Mouse (Mus musculus) embryo, embryonic 11 days (tissue): Measurements from ENCODE around the gene Dtx2.

Experiments used
- DNase-seq: peaks from one replicate; pipeline ENCODE4 v3.0.0-alpha.2; 2015

The Dtx2 gene

DNA sequence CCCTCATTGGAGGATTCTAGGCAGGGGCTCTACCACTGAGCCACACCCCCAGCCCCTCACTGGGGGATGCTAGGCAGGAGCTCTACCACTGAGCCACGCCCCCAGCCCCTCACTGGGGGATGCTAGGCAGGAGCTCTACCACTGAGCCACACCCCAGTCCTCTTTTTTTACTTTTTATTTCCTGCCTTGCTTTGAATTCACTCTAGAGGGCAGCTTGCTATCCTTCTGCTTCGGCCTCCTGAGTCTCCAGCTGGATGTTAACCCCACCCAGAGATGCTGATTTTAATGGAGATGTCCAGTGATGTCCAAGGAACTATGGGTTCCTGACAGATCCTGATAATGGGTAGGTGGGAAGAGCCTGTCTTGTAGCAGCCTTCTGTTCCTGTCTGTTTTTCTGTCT lies 74.8 kb downstream of the Dtx2 start:
- no peak for DNase-seq

DNA sequence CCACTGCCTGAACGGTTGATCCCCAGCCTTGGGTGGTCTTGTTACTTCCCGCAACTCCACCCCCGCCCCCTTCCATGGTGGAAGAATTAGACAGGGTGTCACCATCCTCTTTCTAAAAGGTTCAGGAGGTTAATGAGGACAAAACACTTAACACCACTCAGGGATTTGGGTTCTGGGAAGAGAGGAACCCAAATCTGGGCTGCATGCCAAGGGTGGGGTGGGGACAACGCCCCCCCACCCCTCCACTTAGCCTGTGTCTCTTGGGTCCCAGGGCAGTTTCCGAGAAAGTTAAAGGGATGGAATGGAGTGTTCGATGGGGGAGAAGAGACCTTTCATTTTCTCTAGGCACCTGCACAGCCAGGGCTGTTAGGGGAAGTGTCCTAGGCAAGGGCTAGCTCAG lies 78.5 kb downstream of the Dtx2 start:
- DNase-seq = no peak

DNA sequence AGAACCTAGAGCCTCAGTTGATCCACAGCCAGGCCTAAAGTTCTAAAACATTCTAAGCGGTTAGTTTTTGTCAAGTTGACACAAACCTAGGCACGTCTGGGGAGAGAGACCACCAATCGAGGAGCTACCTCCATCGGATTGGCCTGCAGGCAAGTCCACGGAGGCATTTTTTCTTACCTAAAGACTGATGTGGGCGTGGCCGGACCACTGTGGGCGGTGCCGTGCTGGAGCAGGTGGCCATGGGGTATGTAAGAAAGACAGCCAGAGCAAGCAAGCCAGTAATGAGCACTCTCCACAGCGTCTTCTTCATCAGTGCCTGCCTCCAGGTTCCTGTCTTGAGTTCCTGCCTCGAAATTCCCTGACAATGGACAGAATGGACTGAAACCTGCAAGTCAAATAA lies 78.9 kb downstream of the Dtx2 start:
- DNase-seq = no peak

DNA sequence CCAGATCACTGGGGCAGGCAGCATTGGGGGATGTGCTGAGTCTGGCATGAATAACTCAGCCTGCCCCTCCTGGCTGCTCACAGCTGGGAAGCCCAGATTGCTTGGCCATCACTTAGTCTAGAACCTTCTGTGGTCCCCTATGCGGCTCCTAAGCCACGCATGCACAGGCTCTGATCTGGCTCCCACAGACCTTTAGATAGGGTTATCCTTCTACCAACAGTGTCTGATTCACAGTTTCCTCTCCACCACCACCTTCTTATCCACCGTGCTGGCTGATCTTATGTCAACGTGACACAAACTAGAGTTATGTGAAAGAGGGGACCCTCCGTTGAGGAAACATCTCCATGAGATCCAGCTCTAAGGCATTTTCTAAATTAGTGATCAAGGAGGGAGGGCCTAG lies 80.5 kb downstream of the Dtx2 start:
- no peak for DNase-seq

DNA sequence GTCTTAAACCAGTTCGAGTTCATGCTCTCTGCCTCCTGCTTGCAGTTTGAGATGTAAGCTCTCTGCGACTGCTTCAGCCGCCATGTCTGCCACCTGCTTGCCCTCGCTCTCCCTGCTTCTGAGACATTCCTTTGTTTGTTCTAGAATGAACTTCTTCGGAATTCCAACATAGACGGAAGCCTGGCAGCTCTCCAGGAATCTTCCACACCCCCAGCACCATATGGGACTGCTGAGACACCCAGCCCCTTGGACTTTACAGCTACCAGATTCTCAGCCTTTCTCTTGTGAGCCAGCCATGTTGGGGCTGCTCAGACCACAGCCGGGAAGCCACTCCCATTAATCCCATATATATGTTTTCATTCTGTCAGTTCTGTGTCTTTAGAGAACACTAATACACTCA lies 81.7 kb downstream of the Dtx2 start:
- DNase-seq = peak; percentile 7

DNA sequence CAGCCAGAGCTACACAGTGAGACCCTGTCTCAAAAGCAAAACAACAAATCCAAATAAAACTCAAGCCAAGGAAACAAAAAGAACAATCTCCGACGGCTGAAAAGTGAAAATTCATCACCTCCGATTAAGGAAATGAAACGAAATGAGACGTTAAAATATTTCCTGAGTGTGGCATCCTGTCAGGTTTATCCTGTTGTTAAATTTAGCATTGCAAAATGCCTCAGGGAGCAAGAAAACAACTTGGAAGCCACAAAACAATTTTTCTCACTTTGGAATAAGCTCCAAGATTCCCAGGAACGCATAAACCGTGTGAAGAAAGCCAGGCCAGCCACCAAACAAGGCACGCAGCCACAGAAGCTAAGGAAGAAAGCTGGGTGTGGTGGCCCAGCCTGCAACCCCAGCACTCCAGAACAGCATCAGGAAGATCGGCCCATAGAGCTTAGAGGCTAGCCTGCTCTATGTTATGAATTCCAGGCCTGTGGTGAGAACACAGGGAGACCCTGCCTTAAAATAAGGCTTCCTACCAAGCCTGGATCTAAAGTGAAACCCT lies 82.5 kb downstream of the Dtx2 start:
- no peak for DNase-seq

DNA sequence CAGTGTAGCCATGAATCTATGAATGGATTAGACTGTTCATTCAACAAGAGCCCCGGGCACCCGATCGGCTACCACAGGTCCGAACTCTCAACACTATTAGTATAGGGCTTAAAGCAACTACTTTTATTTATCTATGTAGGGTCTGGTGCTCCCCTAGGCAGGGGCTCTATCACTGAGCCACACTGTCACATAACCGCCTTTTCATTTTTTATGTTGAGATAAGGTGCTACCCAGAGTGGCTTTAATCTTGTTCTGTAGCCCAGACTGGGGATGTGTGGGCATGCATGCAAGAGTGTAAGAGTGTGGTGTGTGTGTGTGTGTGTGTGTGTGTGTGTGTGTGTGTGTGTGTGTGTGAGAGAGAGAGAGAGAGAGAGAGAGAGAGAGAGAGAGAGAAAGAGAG lies 83.5 kb downstream of the Dtx2 start:
- DNase-seq = no peak

DNA sequence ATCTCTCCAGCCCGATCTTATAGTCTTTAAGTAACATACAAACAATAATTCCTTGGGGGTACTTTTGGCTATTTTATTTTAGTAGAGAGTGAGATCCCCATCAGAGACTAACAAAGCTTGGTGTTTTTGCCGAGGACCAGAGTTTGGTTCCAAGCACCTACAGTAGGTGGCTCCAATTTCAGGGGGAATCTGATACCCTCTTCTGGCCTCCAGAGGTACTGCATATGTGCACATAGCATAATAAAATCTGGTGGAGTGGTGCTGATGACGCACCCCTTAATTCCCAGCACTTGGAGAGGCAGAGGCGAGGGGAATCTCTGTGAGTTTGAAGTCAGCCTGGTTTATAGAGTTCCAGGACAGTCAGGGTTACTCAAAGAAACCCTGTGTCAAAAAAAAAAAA lies 87.7 kb downstream of the Dtx2 start:
- no peak for DNase-seq
